Mouse (Mus musculus): ENCODE measurements at regions not wholly inside any gene's neighbourhood (a gene's known extent, or its start where the extent isn't known, plus 50 kb on each side); places are given as distances from the start of the nearest gene placed in this dataset.

DNA sequence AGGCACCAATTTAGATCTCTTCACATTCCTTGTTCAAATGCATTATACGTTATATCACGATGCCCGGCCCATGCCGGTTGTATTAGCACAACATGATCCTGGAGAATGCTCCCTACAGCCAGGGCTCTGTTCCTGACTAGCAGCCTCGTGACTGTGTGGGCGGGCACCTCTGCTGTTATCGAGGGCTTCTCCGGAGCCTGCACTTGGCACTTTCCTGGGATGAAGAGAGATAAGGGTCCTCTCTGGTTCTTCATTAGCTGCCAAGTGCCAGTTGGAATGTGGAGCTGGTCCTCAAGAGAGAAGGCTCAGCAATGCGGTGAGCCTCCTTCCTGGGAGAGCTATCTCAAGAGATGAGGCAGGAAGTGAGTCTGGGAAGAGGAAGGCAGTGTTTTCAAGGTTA is 598.9 kb upstream of the AI429214 start:
- no peak for TF ChIP-seq CTCF (IDR thresholded peaks at IDR 0.05; ENCODE audit: low read depth)
- TF ChIP-seq EP300 (IDR thresholded peaks at IDR 0.05; ENCODE audit: low read depth), result no peak
